Mouse (Mus musculus) stomach, postnatal 0 days (tissue): Measurements from ENCODE around the gene Acot2.

Experiments used
- CTCF ChIP-seq: IDR thresholded peaks from 2 replicates; pipeline ENCODE4 v1.5.1; 2016; ENCODE audit warnings: antibody characterized with exemption, low read depth, mild to moderate bottlenecking, moderate library complexity
- EP300 ChIP-seq: optimal IDR thresholded peaks from 2 replicates; pipeline ENCODE3; 2016; ENCODE audit warnings: antibody characterized with exemption

DNA sequence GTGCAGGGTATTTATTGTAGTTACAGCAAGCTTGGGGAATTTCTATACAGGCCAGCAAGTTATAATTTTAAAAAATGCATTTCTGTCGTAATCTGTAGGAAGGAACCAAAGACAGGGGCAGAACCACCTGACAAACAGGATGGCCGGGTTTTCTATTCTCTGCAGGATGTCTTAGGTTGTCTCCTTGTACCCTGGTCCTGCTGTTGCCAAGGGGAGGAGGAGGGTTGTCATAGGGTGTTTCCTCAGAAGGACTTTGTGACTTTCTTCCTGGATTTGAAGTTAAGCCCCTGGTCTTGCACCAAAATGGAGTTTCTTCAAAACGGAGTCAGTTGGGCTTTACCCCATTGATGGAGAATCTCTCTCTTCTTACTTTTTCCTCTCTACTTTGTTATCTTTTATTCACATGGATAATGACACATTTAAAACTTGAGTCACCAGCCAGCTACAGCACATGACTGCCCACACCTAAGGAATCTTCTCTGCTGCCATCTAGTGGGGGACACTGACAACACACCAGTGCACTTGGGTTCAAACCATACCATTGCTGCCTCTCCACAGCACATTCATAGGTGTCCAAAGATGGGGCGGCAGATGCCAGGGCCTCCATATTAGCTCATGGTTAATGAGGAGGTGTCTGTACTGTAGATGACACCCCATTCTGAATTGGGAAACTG lies 43.1 kb downstream of the Acot2 start:
- TF ChIP-seq EP300 (no peak), CTCF (peak; percentile 91)
